Mouse (Mus musculus): ENCODE data around the gene Tap1. TPM values are rescaled to one million over a fixed set of nuclear protein-coding genes. Genes with fewer than 3 reads are reported as not detected.
A peak's percentile ranks its signal among the peaks of the same experiment; 100 is the strongest.

The Tap1 gene
- total RNA-seq, 2 experiments from 2014 or later, result 1.4 to 1.5 TPM

GRCm38 (mm10) chr17:34234926-34235325 is 47.6 kb downstream of the Tap1 start:
- peak; percentile 66 for DNase-seq

GRCm38 (mm10) chr17:34236691-34237090 is 49.3 kb downstream of the Tap1 start:
- DNase-seq, result no peak

GRCm38 (mm10) chr17:34237741-34238140 is 50.4 kb downstream of the Tap1 start:
- DNase-seq, result no peak

GRCm38 (mm10) chr17:34238706-34239105 is 51.4 kb downstream of the Tap1 start, which contains the start of gene H2-Ob:
Gene H2-Ob, plus strand, starts transcription at chr17:34238903.
- no peak for DNase-seq

- no peak for DNase-seq
Measured at GRCm38 (mm10) chr17:34239601-34240041, 52.3 kb downstream of the Tap1 start.

GRCm38 (mm10) chr17:34240366-34240765 is 53.0 kb downstream of the Tap1 start:
- DNase-seq, result no peak

GRCm38 (mm10) chr17:34240916-34241315 is 53.6 kb downstream of the Tap1 start:
- no peak for DNase-seq

- no peak for DNase-seq
Measured at GRCm38 (mm10) chr17:34244656-34245055, 57.3 kb downstream of the Tap1 start.

Other genes with a start within 250 kb of the Tap1 start
- 10 to 100 TPM; 52.3 to 55.8 TPM for gene Pfdn6, start 247.2 kb upstream of the Tap1 start, total RNA-seq (2021)
- gene Wdr46, start 246.9 kb upstream of the Tap1 start, total RNA-seq (2021), result 10 to 100 TPM in 1 of 2 experiments, 1 to 10 TPM in 1; 9.7 to 11.6 TPM
- gene B3galt4, start 236.1 kb upstream of the Tap1 start, total RNA-seq (2021), result 1 to 10 TPM; 1.8 to 1.9 TPM
- gene Vps52, start 231.7 kb upstream of the Tap1 start, total RNA-seq (2021), result 10 to 100 TPM; 27.2 to 28.8 TPM
- gene Rps18, start 231.6 kb upstream of the Tap1 start, total RNA-seq (2021), result 100 to 1,000 TPM; 330 to 347 TPM
- gene H2-K1, start 187.2 kb upstream of the Tap1 start, total RNA-seq (2021), result 10 to 100 TPM; 22.8 to 48.2 TPM
- 10 to 100 TPM; 10.1 to 12.3 TPM for gene Ring1, start 162.9 kb upstream of the Tap1 start, total RNA-seq (2021)
- gene H2-Ke6, start 159.5 kb upstream of the Tap1 start, total RNA-seq (2021), result 10 to 100 TPM; 52.7 to 59.9 TPM
- gene Slc39a7, start 155.9 kb upstream of the Tap1 start, total RNA-seq (2021), result 10 to 100 TPM; 41.5 to 45.7 TPM
- 10 to 100 TPM; 34.9 to 36.3 TPM for gene Rxrb, start 155.7 kb upstream of the Tap1 start, total RNA-seq (2021)
- 10 to 100 TPM in 1 of 2 experiments, 1 to 10 TPM in 1; 6.5 to 16.7 TPM for gene Col11a2, start 148.1 kb upstream of the Tap1 start, total RNA-seq (2021)
- not detected for gene H2-Oa, start 95.2 kb upstream of the Tap1 start, total RNA-seq (2021)
- gene H2-DMa, start 68.0 kb upstream of the Tap1 start, total RNA-seq (2021), result 1 to 10 TPM; 2.8 to 3.1 TPM
- 10 to 100 TPM; 66.7 to 69.1 TPM for gene Brd2, start 64.9 kb upstream of the Tap1 start, total RNA-seq (2021)
- under 1 TPM; 0.28 to 0.67 TPM for gene H2-DMb2, start 44.2 kb upstream of the Tap1 start, total RNA-seq (2021)
- gene H2-DMb1, start 34.5 kb upstream of the Tap1 start, total RNA-seq (2021), result 1 to 10 TPM in 1 of 2 experiments, under 1 TPM in 1; 0.43 to 1.2 TPM
- gene Psmb9, start 211 bp downstream of the Tap1 start, total RNA-seq (2021), result 1 to 10 TPM; 1.3 to 3.1 TPM
- 1 to 10 TPM; 2.9 to 4.8 TPM for gene Psmb8, start 10.2 kb downstream of the Tap1 start, total RNA-seq (2021)
- gene Tap2, start 16.0 kb downstream of the Tap1 start, total RNA-seq (2021), result 1 to 10 TPM; 4.3 to 5.1 TPM
- under 1 TPM in 1 of 2 experiments, not detected in 1; 0.13 TPM for gene H2-Ob, start 51.4 kb downstream of the Tap1 start, total RNA-seq (2021)
- gene H2-Ab1, start 70.1 kb downstream of the Tap1 start, total RNA-seq (2021), result 1 to 10 TPM; 2.7 to 3.3 TPM
- 1 to 10 TPM; 4.4 to 4.5 TPM for gene H2-Aa, start 100.3 kb downstream of the Tap1 start, total RNA-seq (2021)
- 1 to 10 TPM; 3.9 to 5.5 TPM for gene H2-Eb1, start 118.3 kb downstream of the Tap1 start, total RNA-seq (2021)
- gene H2-Eb2, start 138.1 kb downstream of the Tap1 start, total RNA-seq (2021), result not detected
- under 1 TPM; 0.31 to 0.43 TPM for gene Btnl2, start 167.3 kb downstream of the Tap1 start, total RNA-seq (2021)
- gene Btnl1, start 189.6 kb downstream of the Tap1 start, total RNA-seq (2021), result not detected
- not detected for gene BC051142, start 211.3 kb downstream of the Tap1 start, total RNA-seq (2021)